Mouse (Mus musculus) splenic B cell, adult 2 months (primary cell): ENCODE results near the gene B2m.
A peak's percentile ranks its signal among the peaks of the same experiment; 100 is the strongest.

ENCODE experiments used
- DNase-seq: peaks from one replicate; pipeline ENCODE4 v3.0.0-alpha.2; 2011; ENCODE audit warnings: low read depth, low spot score
- H3K27me3 ChIP-seq: 2 replicates; pipeline ENCODE4 v1.6.1; 2012; ENCODE audit warnings: mild to moderate bottlenecking, low read length, moderate library complexity, mixed read lengths; ENCODE audit not compliant: control insufficient read depth, poor library complexity, insufficient read depth, severe bottlenecking
- H3K36me3 ChIP-seq: 2 replicates; pipeline ENCODE4 v1.6.1; 2012; ENCODE audit warnings: mild to moderate bottlenecking, low read length, moderate library complexity, mixed read lengths; ENCODE audit not compliant: control insufficient read depth, poor library complexity, insufficient read depth, severe bottlenecking

B2m gene

DNA sequence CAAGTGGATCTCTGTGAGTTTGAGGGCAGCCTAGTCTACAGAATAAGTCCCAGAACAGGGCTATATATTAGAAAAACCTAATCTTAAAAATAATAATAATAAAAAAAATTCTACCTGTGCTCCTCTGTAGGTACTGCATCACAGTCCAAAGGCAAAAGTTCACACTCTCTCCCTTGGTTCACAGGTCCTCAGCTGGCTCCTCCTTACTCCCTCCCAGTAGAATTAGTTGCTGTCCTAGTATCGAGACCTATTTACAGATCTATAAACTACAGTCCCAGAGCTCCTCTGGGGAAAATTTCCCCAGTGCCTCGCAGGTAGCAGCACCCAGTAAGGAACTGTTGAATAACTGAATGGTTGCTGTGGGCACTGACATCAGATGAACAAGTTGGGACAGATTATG lies 6.7 kb upstream of the B2m start:
- DNase-seq = no peak
- H3K36me3 ChIP-seq = no peaks in the 10 kb centered on the region
- H3K27me3 ChIP-seq = no peaks in the 10 kb centered on the region

DNA sequence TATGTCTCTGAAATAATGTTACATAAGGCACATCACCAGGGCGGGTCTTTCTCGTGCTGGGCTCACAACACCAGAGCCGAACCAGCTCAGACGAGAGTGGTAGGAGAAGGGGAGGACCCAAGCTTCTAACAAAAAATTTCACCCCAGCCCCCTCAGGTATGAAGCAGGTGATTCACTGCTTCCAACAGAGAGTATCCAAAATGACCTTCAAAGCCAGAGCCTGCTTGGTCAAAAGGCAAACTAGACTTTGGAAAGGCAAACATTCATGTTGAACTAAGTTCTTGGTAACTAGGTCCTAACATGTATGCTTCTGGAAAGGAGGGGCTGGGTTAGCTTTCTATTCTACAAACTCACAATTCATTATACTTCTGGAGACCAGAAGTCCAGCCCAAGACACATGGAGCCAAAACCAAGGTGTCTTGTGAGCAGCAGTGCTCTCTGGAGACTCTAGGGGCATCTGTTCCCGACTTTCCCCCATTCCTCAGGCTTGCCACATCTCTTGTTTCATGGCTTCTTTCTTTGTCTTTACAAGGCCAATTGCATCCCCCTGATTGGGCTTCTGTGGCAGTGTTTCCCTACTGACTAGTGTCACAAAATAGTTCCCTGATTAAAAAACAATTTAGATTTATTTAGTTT lies 6.0 kb upstream of the B2m start:
- no peak for DNase-seq
- H3K27me3 ChIP-seq = no peaks in the 10 kb centered on the region

DNA sequence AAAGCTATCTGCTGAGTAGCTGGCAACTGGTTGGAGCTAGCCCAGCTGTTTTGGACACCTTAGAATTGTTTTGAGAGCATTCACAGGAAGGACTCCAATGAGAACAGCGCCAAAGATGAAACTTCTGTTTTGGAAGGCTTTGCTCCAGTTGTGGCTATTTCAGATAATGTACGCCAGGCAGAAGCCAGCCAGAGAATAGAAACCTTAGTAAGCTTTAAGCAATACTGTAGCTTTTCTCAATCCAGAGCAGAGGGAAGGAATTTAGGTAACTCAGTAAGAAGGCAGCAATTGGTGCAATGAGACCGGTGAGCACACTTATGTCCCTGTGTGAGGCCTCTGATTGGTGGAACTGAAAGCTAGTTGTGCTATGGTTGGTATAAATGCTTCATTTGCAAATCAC lies 4.4 kb upstream of the B2m start:
- Histone ChIP-seq H3K36me3 (no peaks in the 10 kb centered on the region), H3K27me3 (no peaks in the 10 kb centered on the region)
- no peak for DNase-seq

More for the DNA sequence above, 6.0 kb upstream of the B2m start:
- H3K36me3 ChIP-seq = no peaks in the 10 kb centered on the region

DNA sequence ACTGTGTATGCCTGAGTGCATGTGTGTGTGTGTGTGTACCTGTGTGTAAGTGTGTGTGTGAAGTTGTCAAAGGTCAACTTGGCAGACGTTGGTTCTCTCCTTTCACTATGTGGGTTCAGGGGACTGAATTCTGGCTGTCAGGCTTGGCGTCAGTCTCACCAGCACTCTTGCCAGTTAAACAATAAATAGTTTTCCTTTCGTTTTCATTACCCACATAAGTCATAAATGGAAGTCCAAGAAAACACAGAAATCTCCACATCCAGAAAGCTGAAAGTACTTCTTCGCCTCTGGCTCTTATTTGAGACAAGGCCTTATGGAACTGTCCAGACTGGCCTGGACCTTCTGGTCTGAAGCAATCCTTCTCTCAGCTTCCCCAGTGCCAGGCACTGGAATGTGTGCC lies 1.7 kb upstream of the B2m start:
- peaks cover 4% of the 10 kb centered on the region; the same call in 1 of the 2 replicates for H3K36me3 ChIP-seq
- DNase-seq = peak; percentile 62
- H3K27me3 ChIP-seq = no peaks in the 10 kb centered on the region

DNA sequence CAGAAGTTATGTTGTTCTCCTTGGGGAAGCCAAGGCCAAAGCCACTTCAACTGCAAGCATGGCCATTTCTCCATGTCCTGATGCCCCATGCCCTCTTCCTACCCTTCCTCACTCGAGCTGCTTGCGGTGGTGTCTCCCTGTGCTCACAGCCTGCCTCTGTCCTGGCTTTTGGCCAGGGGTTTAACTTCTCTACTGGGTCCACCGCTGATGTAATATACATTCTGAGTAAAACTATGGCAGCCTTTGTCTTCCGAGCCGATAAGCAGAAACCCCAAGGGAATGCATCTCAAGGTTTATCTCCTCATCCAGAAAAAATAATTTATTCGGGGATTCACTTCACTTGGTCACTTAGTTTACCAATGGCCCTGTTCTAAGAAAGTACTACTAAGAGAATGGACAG lies 799 bp upstream of the B2m start:
- no peak for DNase-seq
- H3K36me3 ChIP-seq = peaks cover 4% of the 10 kb centered on the region; the same call in 1 of the 2 replicates
- no peaks in the 10 kb centered on the region for H3K27me3 ChIP-seq

DNA sequence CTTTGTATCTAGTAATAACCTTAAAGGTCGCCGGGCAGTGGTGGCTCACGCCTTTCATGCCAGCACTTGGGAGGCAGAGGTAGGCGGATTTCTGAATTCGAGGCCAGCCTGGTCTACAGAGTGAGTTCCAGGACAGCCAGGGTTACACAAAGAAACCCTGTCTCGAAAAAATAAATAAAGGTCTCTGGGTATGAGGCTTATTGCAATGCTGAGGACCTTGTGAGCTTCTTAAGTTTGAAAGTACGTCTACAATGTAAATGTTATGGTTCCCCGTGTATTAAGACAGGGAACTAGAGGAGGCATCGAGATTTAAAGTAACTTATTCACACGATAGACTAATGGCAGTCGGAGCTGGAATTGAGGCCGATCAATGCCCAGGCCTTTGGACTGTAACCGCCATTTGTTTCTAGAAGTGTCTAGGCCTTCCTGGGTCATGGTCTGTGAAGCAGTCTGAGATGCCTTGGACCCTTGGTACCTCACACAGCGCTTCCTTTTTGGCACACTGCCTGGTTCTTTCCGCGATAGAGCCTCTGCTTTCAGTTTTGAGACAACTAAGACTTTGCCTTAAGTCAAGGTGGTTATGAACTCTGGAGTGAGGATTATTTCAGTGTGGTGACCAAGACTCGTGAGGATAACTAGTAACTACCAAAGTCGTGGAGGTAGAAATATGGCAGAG lies 894 bp downstream of the B2m start:
- DNase-seq = peak; percentile 92
- Histone ChIP-seq H3K36me3 (peaks cover 11% of the 10 kb centered on the region), H3K27me3 (no peaks in the 10 kb centered on the region)

DNA sequence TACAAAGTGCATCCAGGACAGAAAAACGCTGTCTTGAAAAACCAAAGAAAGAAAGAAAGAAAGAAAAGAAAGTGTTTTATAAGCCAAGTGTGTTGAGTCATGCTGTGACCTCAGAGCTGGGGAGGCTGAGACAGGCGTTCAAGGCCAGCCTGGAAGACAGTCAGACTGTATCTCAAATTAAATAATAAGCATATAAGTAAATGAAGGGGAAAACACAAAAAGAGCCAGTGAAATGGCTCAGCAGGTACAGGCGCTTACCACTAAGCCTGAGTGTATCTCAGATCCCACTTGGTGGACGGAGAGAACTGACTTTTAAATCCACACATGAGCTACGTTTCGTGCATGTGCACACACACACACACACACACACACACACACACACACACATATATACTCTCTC lies 1.8 kb downstream of the B2m start:
- Histone ChIP-seq H3K36me3 (peaks cover 11% of the 10 kb centered on the region), H3K27me3 (no peaks in the 10 kb centered on the region)
- DNase-seq = no peak

DNA sequence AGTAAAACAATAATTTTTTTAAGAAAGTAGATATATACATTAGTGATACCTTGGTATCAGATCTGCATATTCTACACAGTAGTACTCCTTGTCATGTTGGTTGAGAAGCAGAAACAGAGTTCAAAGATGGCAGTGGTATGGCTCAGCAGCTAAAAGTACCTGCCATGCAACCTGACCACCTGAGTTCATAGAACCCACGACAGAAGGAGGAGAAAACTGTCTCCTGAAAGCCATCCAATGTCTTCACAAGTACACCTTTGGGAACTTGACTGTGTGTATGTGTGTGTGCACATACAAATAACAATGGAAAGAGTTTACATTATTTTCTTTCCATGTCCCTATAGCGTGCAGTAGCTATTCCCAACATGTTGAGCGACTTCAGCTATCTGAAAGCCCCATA lies 2.2 kb downstream of the B2m start:
- Histone ChIP-seq H3K36me3 (peaks cover 11% of the 10 kb centered on the region), H3K27me3 (no peaks in the 10 kb centered on the region)
- DNase-seq = no peak

DNA sequence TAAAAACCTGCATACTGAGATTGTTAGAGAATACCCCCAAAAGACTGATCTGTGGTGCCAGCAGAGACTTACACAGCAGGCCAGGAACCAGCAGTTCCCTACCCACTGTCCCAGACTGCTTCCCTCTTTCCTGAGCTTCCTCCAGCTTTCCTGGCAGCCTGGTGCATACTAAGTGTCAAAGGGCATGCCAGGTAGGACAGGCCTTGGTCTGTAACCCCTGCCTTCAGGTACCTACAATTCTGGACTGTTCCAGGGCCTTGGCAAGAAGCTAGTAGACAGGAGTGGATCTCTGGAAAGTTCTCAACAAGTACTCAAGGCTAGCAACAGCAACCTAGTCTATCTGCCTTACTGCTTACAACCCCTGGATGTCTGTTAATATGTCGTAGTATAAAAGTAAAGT lies 3.7 kb downstream of the B2m start:
- Histone ChIP-seq H3K27me3 (no peaks in the 10 kb centered on the region), H3K36me3 (peaks cover 16% of the 10 kb centered on the region)
- no peak for DNase-seq

DNA sequence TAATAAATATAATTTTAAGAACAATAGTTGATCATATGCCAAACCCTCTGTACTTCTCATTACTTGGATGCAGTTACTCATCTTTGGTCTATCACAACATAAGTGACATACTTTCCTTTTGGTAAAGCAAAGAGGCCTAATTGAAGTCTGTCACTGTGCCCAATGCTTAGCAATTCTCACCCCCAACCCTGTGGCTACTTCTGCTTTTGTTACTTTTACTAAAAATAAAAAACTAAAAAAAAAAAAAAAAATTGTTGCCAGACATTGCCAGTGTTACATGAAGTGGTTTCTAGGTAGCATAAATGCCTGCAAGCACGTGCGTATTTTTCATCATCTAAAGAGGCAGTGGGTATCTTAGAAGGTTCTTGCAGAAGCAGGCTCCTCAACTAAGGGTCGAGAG lies 5.4 kb downstream of the B2m start:
- Histone ChIP-seq H3K36me3 (peaks cover 16% of the 10 kb centered on the region), H3K27me3 (no peaks in the 10 kb centered on the region)
- DNase-seq = no peak

DNA sequence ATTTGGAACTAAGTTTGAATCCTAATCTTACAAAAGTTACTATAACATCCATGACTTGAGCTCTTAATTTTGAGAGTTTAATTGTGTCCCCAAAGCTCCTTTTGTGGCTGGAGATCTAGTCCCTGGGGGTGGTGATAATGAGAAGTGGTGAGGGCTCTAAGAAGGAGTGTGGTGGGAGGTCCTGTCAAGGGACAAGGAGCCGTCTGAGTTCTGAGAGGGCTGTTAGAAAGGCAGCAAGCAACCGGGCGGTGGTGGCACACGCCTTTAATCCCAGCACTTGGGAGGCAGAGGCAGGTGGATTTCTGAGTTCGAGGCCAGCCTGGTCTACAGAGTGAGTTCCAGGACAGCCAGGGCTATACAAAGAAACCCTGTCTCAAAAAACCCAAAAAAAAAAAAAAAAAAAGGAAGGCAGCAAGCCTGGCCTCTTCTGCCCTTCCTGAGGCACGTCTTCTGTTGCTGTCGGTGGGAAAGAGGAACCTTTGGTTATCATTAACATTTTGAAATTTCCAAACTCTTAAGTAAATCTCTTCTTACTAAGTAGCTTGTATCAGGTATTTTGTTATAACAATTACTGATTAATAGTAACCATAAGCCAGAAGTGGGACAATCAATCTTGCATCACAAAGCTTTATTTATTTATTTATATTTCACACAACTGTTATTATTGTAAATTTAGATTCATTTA lies 6.3 kb downstream of the B2m start:
- H3K27me3 ChIP-seq = no peaks in the 10 kb centered on the region
- DNase-seq = no peak
- H3K36me3 ChIP-seq = peaks cover 16% of the 10 kb centered on the region

DNA sequence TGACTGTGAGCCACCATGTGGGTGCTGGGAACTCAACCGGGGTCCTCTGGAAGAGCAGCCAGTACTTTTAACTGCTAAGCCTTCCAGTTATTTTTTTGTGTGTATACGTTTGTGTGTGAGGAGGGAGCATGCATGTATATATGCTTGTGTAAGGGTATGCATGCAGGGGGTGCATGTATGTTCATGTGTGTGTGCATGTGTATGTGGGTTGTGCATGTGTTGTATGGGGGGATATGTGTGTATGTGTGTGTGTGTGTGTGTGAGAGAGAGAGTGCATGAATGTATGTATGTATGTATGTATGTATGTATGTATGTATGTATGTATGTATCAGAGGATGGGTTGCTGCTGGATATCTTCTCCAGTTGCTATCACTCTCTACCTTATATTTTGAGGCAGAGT lies 7.0 kb downstream of the B2m start:
- H3K36me3 ChIP-seq = peaks cover 12% of the 10 kb centered on the region
- no peaks in the 10 kb centered on the region for H3K27me3 ChIP-seq
- DNase-seq = no peak

DNA sequence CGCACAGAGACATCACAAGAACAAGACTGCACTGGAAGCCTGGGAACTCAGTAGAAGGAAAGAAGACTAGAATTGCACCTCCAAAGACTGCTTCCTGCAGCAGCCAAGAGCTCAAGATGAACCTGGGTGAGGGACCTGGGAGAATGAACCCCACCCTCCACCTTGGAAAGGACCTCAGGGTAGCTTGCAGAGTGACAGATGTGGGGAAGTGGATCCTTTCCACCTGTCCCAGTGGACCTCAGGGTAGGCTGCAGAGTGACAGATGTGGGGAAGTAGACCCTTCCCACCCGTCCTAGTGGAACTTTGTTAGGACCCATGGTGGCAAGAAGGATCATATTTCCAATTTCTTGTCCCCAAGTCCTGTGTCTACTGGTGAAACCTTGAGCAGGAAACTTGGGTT lies 7.8 kb downstream of the B2m start:
- no peak for DNase-seq
- no peaks in the 10 kb centered on the region for H3K27me3 ChIP-seq
- H3K36me3 ChIP-seq = peaks cover 12% of the 10 kb centered on the region

DNA sequence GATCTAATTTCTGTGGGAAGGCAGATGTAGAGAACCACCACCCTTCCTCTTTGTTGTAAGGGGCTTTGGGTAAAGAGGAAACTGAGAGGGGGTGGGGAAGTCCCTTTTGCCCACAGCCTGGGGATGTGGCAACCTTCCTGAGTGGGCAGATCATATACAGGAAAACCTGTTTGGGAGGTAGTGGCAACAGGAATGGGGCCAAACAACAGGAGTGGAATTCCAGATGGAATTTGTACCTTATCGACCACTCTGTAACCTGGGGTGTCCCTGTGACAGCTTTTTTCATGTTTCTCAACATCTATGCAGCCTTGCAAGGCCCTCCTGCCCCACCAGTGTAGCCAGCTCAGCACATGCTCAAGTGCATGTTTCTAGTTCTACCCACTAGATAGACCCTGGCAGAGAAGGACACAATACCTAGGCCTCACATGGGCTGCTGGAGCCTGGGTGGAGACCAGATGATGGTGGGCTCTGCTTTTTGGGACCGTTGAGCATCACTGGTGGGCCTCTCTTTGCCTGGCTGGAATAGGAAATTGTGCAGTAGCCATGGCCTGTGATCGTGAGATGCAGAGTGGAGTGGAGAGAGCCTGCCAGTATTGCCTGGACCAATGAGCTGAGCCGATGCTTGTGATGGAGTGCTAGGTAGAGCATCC lies 8.7 kb downstream of the B2m start:
- DNase-seq = no peak
- Histone ChIP-seq H3K27me3 (no peaks in the 10 kb centered on the region), H3K36me3 (peaks cover 12% of the 10 kb centered on the region)

DNA sequence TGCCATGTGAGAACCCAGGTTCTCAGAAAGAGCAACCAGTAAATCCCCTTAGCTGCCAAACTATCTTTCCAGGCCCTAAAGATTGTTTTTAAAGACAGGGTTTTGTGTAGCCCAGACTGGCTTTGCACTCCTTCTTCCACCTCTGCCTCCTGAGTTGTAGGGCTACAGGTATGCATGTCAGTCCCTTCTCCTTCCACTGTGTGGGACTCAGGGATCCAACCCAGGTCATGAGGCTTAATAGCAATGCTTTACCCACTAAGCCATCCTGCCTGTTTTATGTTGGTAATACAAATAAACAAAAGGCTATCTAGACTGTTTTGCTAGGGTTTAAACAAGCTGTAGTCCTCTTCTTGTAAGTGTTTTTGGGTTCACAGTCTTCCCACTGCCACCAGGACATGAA lies 10.1 kb downstream of the B2m start:
- Histone ChIP-seq H3K27me3 (no peaks in the 10 kb centered on the region), H3K36me3 (peaks cover 9% of the 10 kb centered on the region; the same call in 1 of the 2 replicates)
- no peak for DNase-seq
